8 mouse cellular contexts compared by ENCODE assay signal in the genomic region with DNA sequence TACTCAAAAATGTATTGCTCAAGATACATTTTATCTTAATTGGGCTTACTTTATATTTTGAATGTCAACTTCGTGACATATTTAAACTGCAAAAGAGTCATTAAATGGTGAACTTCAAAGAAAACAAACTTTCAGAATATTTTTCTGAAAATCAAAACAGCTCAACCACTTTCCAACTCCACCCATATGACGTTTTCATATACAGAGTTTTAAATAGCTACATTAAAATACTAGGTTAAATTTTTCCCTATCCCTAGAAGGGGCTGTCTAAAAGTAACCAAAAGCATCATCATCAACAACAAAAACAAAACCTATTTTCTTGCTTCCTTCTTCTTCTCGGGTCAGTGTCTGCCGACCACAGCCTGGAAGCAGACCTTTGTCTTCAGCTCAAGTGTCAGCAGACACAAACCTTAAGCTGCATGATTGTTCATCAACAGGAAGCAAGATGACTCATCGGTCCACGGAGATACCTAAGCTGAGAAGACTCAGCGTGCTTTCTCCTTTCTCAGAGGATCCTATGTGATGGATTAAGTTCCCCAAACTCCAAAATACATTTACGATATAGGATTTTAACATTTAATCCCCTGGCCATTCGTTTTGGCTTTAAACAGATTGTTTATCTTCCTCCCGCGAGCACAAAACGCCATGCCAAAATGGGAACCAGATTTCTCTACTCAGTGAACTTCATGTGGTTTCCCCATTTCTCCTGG.
DNase-seq lines count a peak whose midpoint lies in the region; ATAC-seq and TF ChIP-seq lines count a peak whose summit lies in the region.

No protein-coding gene starts in this region.

- 57% methylated on average over 12 of the region's 12 CpGs for WGBS in cerebellum, adult 2 months
- WGBS in limb, embryonic 12.5 days, result 21% methylated on average over 12 of the region's 12 CpGs

- H3K9ac ChIP-seq in limb, embryonic 12.5 days (replicated peaks), result no peak overlapping the region

- no peak for ATAC-seq in limb, embryonic 12.5 days (ENCODE audit: insufficient number of reproducible peaks, insufficient read depth, low FRiP score, low TSS enrichment, low read depth)

- no peaks in the 10 kb centered on the region for H3K36me3 ChIP-seq in limb, embryonic 12.5 days

- TF ChIP-seq CTCF in cerebellum, adult 2 months (IDR thresholded peaks at IDR 0.05; ENCODE audit: borderline replicate concordance, insufficient read depth, low read depth, low read length), result no peak

- H3K4me2 ChIP-seq in limb, embryonic 12.5 days, result peak overlapping the region; percentile 34

- peak overlapping the region; percentile 39; the same call in 1 of the 2 replicates for H3K27ac ChIP-seq in cerebellum, adult 2 months (ENCODE audit: insufficient read depth, low read length)
- H3K27ac ChIP-seq in limb, embryonic 12.5 days, result peak overlapping the region; percentile 90

- peak in 1 of 2 experiments; percentile 50 for DNase-seq in cerebellum, adult 2 months
- DNase-seq in cerebellum, postnatal 4 days (ENCODE audit: low spot score in 2 of 2), result no peak
- peak; percentile 7 for DNase-seq in thymus, postnatal 25 days
- DNase-seq in thymus, postnatal 4 days, result no peak
- peak; percentile 16 for DNase-seq in skeletal muscle tissue, adult 2 months (ENCODE audit: low read depth, low spot score)
- no peak for DNase-seq in adipocyte (ENCODE audit: low spot score)
- no peak for DNase-seq in cerebellum, adult 9-11 months

- no peak for TF ChIP-seq POLR2A in cerebellum, adult 2 months (IDR thresholded peaks at IDR 0.05; ENCODE audit: borderline replicate concordance, insufficient read depth, low read length)

- no peaks in the 10 kb centered on the region for H3K4me1 ChIP-seq in cerebellum, adult 2 months (ENCODE audit: control insufficient read depth, insufficient read depth, low read length)
- peaks cover 59% of the 10 kb centered on the region for H3K4me1 ChIP-seq in limb, embryonic 12.5 days (replicated peaks)

- H3K9me3 ChIP-seq in limb, embryonic 12.5 days, result no peaks in the 10 kb centered on the region

- H3K4me3 ChIP-seq in cerebellum, adult 2 months (replicated peaks; ENCODE audit: insufficient read depth, low read depth, low read length), result no peak overlapping the region
- H3K4me3 ChIP-seq in limb, embryonic 12.5 days (replicated peaks), result no peak overlapping the region

- H3K27me3 ChIP-seq in cerebellum, adult 2 months (ENCODE audit: control insufficient read depth, insufficient read depth, low read length), result no peaks in the 10 kb centered on the region
- no peaks in the 10 kb centered on the region for H3K27me3 ChIP-seq in limb, embryonic 12.5 days

Comparison
In these comparisons a context has a peak if more than half of its experiments do, and no peak if none do; other contexts are left out.
1. DNase-seq: peak in thymus, postnatal 25 days (single experiment) and skeletal muscle tissue, adult 2 months (single experiment); none in cerebellum, postnatal 4 days (0 of 2), thymus, postnatal 4 days (single experiment), adipocyte (single experiment) and cerebellum, adult 9-11 months (single experiment).